Mouse (Mus musculus) MEL (cell line): ENCODE measurements at regions not wholly inside any gene's neighbourhood (a gene's known extent, or its start where the extent isn't known, plus 50 kb on each side); places are given as distances from the start of the nearest gene placed in this dataset.

Experiments
- DNase-seq: peaks from one replicate; pipeline ENCODE4 v3.0.0; 2011; ENCODE audit warnings: low read depth, low spot score
- H3K27ac ChIP-seq: 2 replicates; pipeline ENCODE4 v1.5.1; 2012; ENCODE audit warnings: low read depth, mild to moderate bottlenecking, control low read depth, low read length, moderate library complexity; ENCODE audit not compliant: control insufficient read depth
- H3K27me3 ChIP-seq, 2 experiments: fragments of 150-350 bp in 1 of 2; sonication (generic) in 1 of 2; 2 replicates each; pipeline ENCODE4 v1.6.1; 2012; ENCODE audit warnings: low read length in 2 of 2, mild to moderate bottlenecking in 2 of 2, improper control_type of control experiment in 1 of 2, moderate library complexity in 1 of 2; ENCODE audit not compliant: insufficient read depth in 2 of 2, control insufficient read depth in 1 of 2
- H3K36me3 ChIP-seq, 2 experiments: 2 replicates each; pipeline ENCODE4 v1.6.1; 2012 to 2014; ENCODE audit warnings: low read length in 2 of 2, improper control_type of control experiment in 1 of 2, inconsistent platforms in 1 of 2, mild to moderate bottlenecking in 1 of 2; ENCODE audit not compliant: insufficient read depth in 2 of 2, control insufficient read depth in 1 of 2
- H3K4me1 ChIP-seq, 2 experiments: fragments of 150-350 bp in 1 of 2; sonication (generic) in 1 of 2; 2 replicates each; pipeline ENCODE4 v1.6.1; 2012; ENCODE audit warnings: low read length in 2 of 2, improper control_type of control experiment in 1 of 2, mild to moderate bottlenecking in 1 of 2; ENCODE audit not compliant: insufficient read depth in 2 of 2, control insufficient read depth in 1 of 2
- H3K4me3 ChIP-seq, 2 experiments: fragments of 150-350 bp in 1 of 2; sonication (generic) in 1 of 2; 2 replicates each; pipeline ENCODE4 v1.5.1; 2012; ENCODE audit warnings: low read depth in 2 of 2, low read length in 2 of 2, mild to moderate bottlenecking in 2 of 2, moderate library complexity in 2 of 2, control low read depth in 1 of 2, improper control_type of control experiment in 1 of 2; ENCODE audit not compliant: control insufficient read depth in 1 of 2, insufficient read depth in 1 of 2
- H3K79me2 ChIP-seq: 2 replicates; pipeline ENCODE4 v1.6.1; 2012; ENCODE audit warnings: mild to moderate bottlenecking, low read length, moderate library complexity; ENCODE audit not compliant: control insufficient read depth, poor library complexity, insufficient read depth
- H3K9ac ChIP-seq: 2 replicates; pipeline ENCODE4 v1.6.1; 2012; ENCODE audit warnings: low read depth, mild to moderate bottlenecking, control low read depth, low read length, moderate library complexity; ENCODE audit not compliant: control insufficient read depth, poor library complexity, severe bottlenecking
- H3K9me3 ChIP-seq: fragments of 150-350 bp; sonication (generic); replicated peaks from 2 replicates; pipeline ENCODE4 v1.6.1; 2012; ENCODE audit warnings: mild to moderate bottlenecking, low read length, improper control_type of control experiment, moderate library complexity; ENCODE audit not compliant: insufficient read depth
- BHLHE40 ChIP-seq: IDR thresholded peaks from 2 replicates; pipeline ENCODE4 v1.6.1; 2012; ENCODE audit warnings: low read depth, mild to moderate bottlenecking, inconsistent platforms, low read length, improper control_type of control experiment, borderline replicate concordance
- CHD1 ChIP-seq: IDR thresholded peaks from 2 replicates; pipeline ENCODE4 v1.6.1; 2012; ENCODE audit warnings: low read depth, mild to moderate bottlenecking, inconsistent platforms, low read length, improper control_type of control experiment
- CHD2 ChIP-seq: IDR thresholded peaks from 2 replicates; pipeline ENCODE4 v1.6.1; 2011; ENCODE audit warnings: low read length, improper control_type of control experiment
- CTCF ChIP-seq, 3 experiments: IDR thresholded peaks in 2 of 3; conservative IDR thresholded peaks in 1 of 3; 2 replicates each; pipeline ENCODE4 v1.5.1; 2011 to 2012; ENCODE audit warnings: low read length in 3 of 3, low read depth in 2 of 3, mild to moderate bottlenecking in 2 of 3, improper control_type of control experiment in 1 of 3, inconsistent platforms in 1 of 3, mixed read lengths in 1 of 3, moderate library complexity in 1 of 3; ENCODE audit not compliant: control insufficient read depth in 1 of 3, insufficient read depth in 1 of 3, poor library complexity in 1 of 3, severe bottlenecking in 1 of 3
- EP300 ChIP-seq, 2 experiments: IDR thresholded peaks; 2 replicates each; pipeline ENCODE4 v1.6.1; 2011; ENCODE audit warnings: improper control_type of control experiment in 2 of 2, low read length in 2 of 2, low read depth in 1 of 2, mild to moderate bottlenecking in 1 of 2
- GATA1 ChIP-seq: IDR thresholded peaks from 2 replicates; pipeline ENCODE4 v1.6.1; 2011; ENCODE audit warnings: low read depth, low read length, improper control_type of control experiment
- KAT2A ChIP-seq: conservative IDR thresholded peaks from 2 replicates; pipeline ENCODE4 v1.6.1; 2012; ENCODE audit warnings: low read depth, low read length, improper control_type of control experiment, inconsistent platforms
- MEF2A ChIP-seq: IDR thresholded peaks from 2 replicates; pipeline ENCODE4 v1.6.1; 2014; ENCODE audit warnings: low read depth, mild to moderate bottlenecking, inconsistent platforms, low read length, improper control_type of control experiment; ENCODE audit not compliant: poor library complexity, insufficient replicate concordance, severe bottlenecking; ENCODE audit errors: extremely low read depth
- MXI1 ChIP-seq: IDR thresholded peaks from 2 replicates; pipeline ENCODE4 v1.6.1; 2011; ENCODE audit warnings: mild to moderate bottlenecking, low read depth, low read length, improper control_type of control experiment
- MYC ChIP-seq: IDR thresholded peaks from 2 replicates; pipeline ENCODE4 v1.6.1; 2011; ENCODE audit warnings: low read depth, mild to moderate bottlenecking, low read length, improper control_type of control experiment, moderate library complexity
- NRF1 ChIP-seq: IDR thresholded peaks from 2 replicates; pipeline ENCODE4 v1.6.1; 2014; ENCODE audit warnings: low read depth, mild to moderate bottlenecking, inconsistent platforms, low read length, improper control_type of control experiment, moderate library complexity; ENCODE audit not compliant: poor library complexity, insufficient read depth, severe bottlenecking
- POLR2AphosphoS2 ChIP-seq: IDR thresholded peaks from 2 replicates; pipeline ENCODE4 v1.6.1; 2011; ENCODE audit warnings: low read length, improper control_type of control experiment
- TAL1 ChIP-seq: IDR thresholded peaks from 2 replicates; pipeline ENCODE4 v1.6.1; 2012; ENCODE audit warnings: mild to moderate bottlenecking, inconsistent platforms, low read length, moderate library complexity, mixed read lengths
- TBP ChIP-seq: IDR thresholded peaks from 2 replicates; pipeline ENCODE4 v1.8.0; 2011; ENCODE audit warnings: low read depth, low read length, improper control_type of control experiment
- USF1 ChIP-seq: IDR thresholded peaks from 2 replicates; pipeline ENCODE4 v1.6.1; 2014; ENCODE audit warnings: low read depth, mild to moderate bottlenecking, inconsistent platforms, low read length, improper control_type of control experiment, moderate library complexity
- USF2 ChIP-seq, 2 experiments: IDR thresholded peaks; 2 replicates each; pipeline ENCODE4 v1.6.1; 2011 to 2012; ENCODE audit warnings: improper control_type of control experiment in 2 of 2, low read length in 2 of 2, borderline replicate concordance in 1 of 2, inconsistent platforms in 1 of 2, low read depth in 1 of 2, mild to moderate bottlenecking in 1 of 2; ENCODE audit not compliant: insufficient read depth in 1 of 2
- ZNF384 ChIP-seq: IDR thresholded peaks from 2 replicates; pipeline ENCODE4 v1.6.1; 2012; ENCODE audit warnings: low read depth, mild to moderate bottlenecking, inconsistent platforms, low read length, improper control_type of control experiment

DNA sequence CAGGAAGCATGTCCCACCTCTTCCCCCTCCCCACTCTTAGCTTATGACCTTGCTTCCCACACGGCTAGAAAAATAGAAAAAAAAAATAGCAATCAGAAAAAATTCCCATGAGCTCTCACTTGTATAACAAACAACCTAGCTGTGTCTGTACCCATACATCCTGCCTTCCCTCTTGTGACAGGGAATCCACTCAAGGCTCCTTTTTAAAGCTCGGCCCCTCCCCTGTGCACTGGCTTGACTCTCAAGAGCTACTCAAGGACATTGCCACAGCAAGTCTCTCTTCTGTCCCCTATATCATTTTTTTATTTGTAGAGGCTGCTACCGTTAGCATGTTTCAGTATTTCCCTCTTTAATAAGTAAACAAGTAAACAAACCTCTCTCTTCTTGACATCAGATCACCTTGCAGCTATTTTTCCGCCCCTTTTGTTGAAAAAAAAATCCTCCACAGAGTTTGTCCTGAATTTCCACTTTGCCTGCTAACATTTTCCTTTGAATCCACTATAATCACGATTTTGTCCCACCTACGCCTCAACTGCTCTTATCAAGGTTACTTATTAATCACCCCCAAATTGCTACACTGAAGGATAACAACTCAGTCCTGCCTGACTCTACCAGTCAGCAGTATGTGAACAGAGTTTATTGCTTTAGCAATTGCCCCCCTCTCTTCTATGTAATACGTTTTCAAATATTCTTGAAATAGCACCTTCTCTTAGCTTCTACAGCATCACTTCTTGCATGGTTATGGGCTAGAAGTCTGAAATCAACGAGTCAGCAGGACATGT, 61.8 kb upstream of the Gm6657 start:
- H3K4me3 ChIP-seq: no peak overlapping the region
- no peak for TF ChIP-seq GATA1
- no peak for TF ChIP-seq ZNF384
- no peak for TF ChIP-seq CTCF (IDR thresholded peaks at IDR 0.05 in 2 of 3, conservative IDR thresholded peaks at IDR 0.05 in 1 of 3; ENCODE audit: control insufficient read depth in 1 of 3, insufficient read depth in 1 of 3, low read depth in 2 of 3, low read length in 3 of 3, poor library complexity in 1 of 3, severe bottlenecking in 1 of 3)
- TF ChIP-seq NRF1: no peak
- TF ChIP-seq BHLHE40: no peak
- no peak for TF ChIP-seq POLR2AphosphoS2
- TF ChIP-seq CHD1: no peak
- no peak for TF ChIP-seq USF1
- no peak for TF ChIP-seq TAL1
- TF ChIP-seq EP300 (IDR thresholded peaks at IDR 0.05; ENCODE audit: low read depth in 1 of 2, low read length in 2 of 2): no peak
- TF ChIP-seq KAT2A: no peak
- no peak for TF ChIP-seq USF2 (IDR thresholded peaks at IDR 0.05; ENCODE audit: borderline replicate concordance in 1 of 2, insufficient read depth in 1 of 2, low read depth in 1 of 2, low read length in 2 of 2)
- TF ChIP-seq MEF2A: no peak
- no peak overlapping the region for H3K27ac ChIP-seq
- peaks cover 0 to 9% of the 10 kb centered on the region in 2 experiments; a peak in 3 of 4 replicates for H3K27me3 ChIP-seq
- H3K9me3 ChIP-seq: no peaks in the 10 kb centered on the region
- no peaks in the 10 kb centered on the region for H3K79me2 ChIP-seq
- H3K4me1 ChIP-seq: no peaks in the 10 kb centered on the region
- no peaks in the 10 kb centered on the region for H3K36me3 ChIP-seq
- H3K9ac ChIP-seq: no peak overlapping the region
- no peak for DNase-seq

GRCm38 (mm10) chr12:78133341-78133740, 60.7 kb upstream of the Gm6657 start:
- no peaks in the 10 kb centered on the region for H3K79me2 ChIP-seq
- TF ChIP-seq GATA1 (no peak), ZNF384 (no peak), TBP (no peak), CHD2 (no peak), MEF2A (no peak), MYC (no peak), MXI1 (no peak)

More at GRCm38 (mm10) chr12:78133341-78133740, 60.7 kb upstream of the Gm6657 start:
- H3K36me3 ChIP-seq: no peaks in the 10 kb centered on the region
- DNase-seq: no peak
- no peak overlapping the region for H3K27ac ChIP-seq
- no peaks in the 10 kb centered on the region for H3K9me3 ChIP-seq
- H3K27me3 ChIP-seq: peaks cover 0 to 9% of the 10 kb centered on the region in 2 experiments; a peak in 3 of 4 replicates
- no peak overlapping the region for H3K4me3 ChIP-seq
- H3K9ac ChIP-seq: no peak overlapping the region
- H3K4me1 ChIP-seq: no peaks in the 10 kb centered on the region
